Mouse (Mus musculus) hindbrain, embryonic 14.5 days (tissue): ENCODE data around the gene Rbm43. TPM values are rescaled to one million over a fixed set of nuclear protein-coding genes. Genes with fewer than 3 reads are reported as not detected.

ENCODE experiments used
- ATAC-seq: fragments of 200-750 bp; cut with Nextera tagmentation; 2 replicates; pipeline ENCODE4 v1.8.0; 2017; ENCODE audit warnings: moderate number of reproducible peaks, mild to moderate bottlenecking, moderate TSS enrichment, moderate library complexity; ENCODE audit not compliant: low FRiP score
- DNase-seq: peaks from one replicate; pipeline ENCODE4 v3.0.0-alpha.2; 2015; ENCODE audit warnings: low spot score
- H3K27ac ChIP-seq: fragments of 300-500 bp; sonication (generic); 2 replicates; pipeline ENCODE4 v1.5.1; 2014; ENCODE audit warnings: mild to moderate bottlenecking, moderate library complexity
- H3K27me3 ChIP-seq: fragments of 300-500 bp; sonication (generic); 2 replicates; pipeline ENCODE4 v1.6.1; 2014; ENCODE audit warnings: mild to moderate bottlenecking, low read length, mixed read lengths; ENCODE audit not compliant: control insufficient read depth, insufficient read depth
- H3K36me3 ChIP-seq: fragments of 300-500 bp; sonication (generic); replicated peaks from 2 replicates; pipeline ENCODE4 v1.6.1; 2014; ENCODE audit not compliant: control insufficient read depth, insufficient read depth
- H3K4me1 ChIP-seq: fragments of 300-500 bp; sonication (generic); replicated peaks from 2 replicates; pipeline ENCODE4 v1.6.1; 2014; ENCODE audit warnings: antibody characterized with exemption, low read length, mixed read lengths; ENCODE audit not compliant: control insufficient read depth, insufficient read depth
- H3K4me2 ChIP-seq: fragments of 300-500 bp; sonication (generic); replicated peaks from 2 replicates; pipeline ENCODE4 v1.6.1; 2014; ENCODE audit warnings: mild to moderate bottlenecking, moderate library complexity
- H3K4me3 ChIP-seq: fragments of 300-500 bp; sonication (generic); replicated peaks from 2 replicates; pipeline ENCODE4 v1.5.1; 2014; ENCODE audit warnings: mild to moderate bottlenecking, low read length
- H3K9ac ChIP-seq: fragments of 300-500 bp; sonication (generic); 2 replicates; pipeline ENCODE4 v1.6.1; 2014
- H3K9me3 ChIP-seq: fragments of 300-500 bp; sonication (generic); 2 replicates; pipeline ENCODE4 v1.6.1; 2016; ENCODE audit warnings: low read length; ENCODE audit not compliant: control insufficient read depth
- WGBS: fragments of 180-500 bp; shearing (Covaris S2); extraction: QIAGEN DNeasy Blood & Tissue Kit; methylation state at CpG from one replicate; pipeline ENCODE4 v1.1.7; 2014; 5-methylcytosine and 5-hydroxymethylcytosine counted together
- polyA plus RNA-seq: library from polyadenylated mRNA; unstranded; fragments of >200 nt; fragmentation: Nextera tagmentation; extraction: Ambion mirVana; gene quantifications from 2 replicates; pipeline ENCODE4 v1.2.1, GENCODE M21; 2014

Gene Rbm43
- 7.5 and 8.6 TPM in 2 replicates for polyA plus RNA-seq

DNA sequence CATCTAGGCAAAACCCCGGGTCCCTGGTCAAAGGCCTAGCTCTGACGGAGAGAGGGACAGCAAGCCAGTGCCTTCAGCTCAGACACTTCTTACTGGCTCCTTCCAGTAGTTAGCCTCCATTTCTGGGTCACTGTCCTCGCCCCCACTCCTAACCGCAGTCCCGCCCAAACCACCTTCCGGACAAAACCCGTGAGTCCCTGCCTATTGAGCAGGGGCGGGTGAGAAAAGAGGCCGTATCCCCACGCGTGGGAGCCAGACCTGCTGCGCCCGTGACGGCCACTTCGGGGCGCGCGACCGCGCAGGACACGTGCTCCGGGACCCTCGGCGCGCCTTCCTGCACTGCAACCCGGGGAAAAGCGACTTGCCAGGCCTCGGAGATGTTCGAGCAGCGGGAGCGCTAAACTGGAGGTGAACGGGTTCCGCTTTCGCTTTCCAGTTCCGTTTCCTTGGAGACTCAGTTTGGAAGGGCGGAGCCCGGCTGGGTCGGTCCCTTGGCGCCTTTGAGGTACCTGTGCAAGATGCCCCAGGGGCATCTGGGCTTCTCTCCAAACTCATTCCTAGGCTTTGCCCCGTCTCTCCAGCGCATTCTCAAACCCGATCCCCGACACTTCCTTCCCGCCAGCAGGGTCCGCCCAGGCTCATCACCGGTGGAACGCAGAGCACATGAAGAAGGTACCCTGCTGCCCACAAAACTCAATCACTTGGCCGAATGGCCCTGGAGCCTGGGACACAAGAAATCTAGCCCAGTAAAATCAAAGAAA lies at the start of gene Rbm43:
Gene Rbm43, minus strand, starts transcription at position 590 of the 761 bp plus-strand sequence.
- Histone ChIP-seq H3K27ac (no peak within 1 kb of the TSS), H3K4me2 (peak within 1 kb of the TSS; percentile 87), H3K4me3 (peak within 1 kb of the TSS; percentile 45), H3K9ac (peak within 1 kb of the TSS; percentile 60), H3K9me3 (no peaks in the 10 kb centered on the region), H3K36me3 (no peaks in the 10 kb centered on the region), H3K4me1 (no peaks in the 10 kb centered on the region), H3K27me3 (0 out of 2 replicates have a peak, but pooled peaks cover 3% of the 10 kb centered on the region)
- 2% methylated on average over 48 of the region's 48 CpGs for WGBS
- ATAC-seq (peak; percentile 91), DNase-seq (peak; percentile 72)

GRCm38 (mm10) chr2:51982288-51982687 lies 47.3 kb upstream of the Rbm43 start:
- 82% methylated on average over 13 of the region's 13 CpGs for WGBS
- Histone ChIP-seq H3K36me3 (no peaks in the 10 kb centered on the region), H3K9me3 (no peaks in the 10 kb centered on the region), H3K4me1 (peaks cover 5% of the 10 kb centered on the region; the same call in 1 of the 2 replicates), H3K27ac (no peak overlapping the region), H3K9ac (no peak overlapping the region), H3K4me2 (0 out of 2 replicates have a peak overlapping the region, but pooled peaks have one; percentile 4), H3K4me3 (no peak overlapping the region), H3K27me3 (no peaks in the 10 kb centered on the region)
- ATAC-seq: no peak
- DNase-seq: no peak

DNA sequence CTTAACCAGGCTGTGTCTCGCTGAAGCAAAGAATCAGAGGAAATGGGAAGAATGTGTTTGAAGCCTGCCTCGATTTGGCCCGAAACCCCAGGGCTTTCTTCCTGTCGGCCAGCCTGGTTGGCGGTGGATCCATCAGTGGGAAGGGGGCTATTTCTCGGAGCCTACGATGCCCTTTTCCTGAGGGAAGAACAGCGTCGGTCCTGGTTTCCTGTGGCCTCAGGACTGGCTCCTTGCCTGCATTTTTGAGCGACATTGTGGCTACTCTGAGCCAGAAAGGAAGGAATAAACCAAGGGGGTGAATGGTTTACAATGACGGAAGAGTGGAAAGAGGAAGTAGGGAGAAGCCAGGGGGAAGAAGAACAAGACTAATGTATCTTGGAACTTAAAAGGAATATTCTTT lies 46.7 kb upstream of the Rbm43 start:
- Histone ChIP-seq H3K36me3 (no peaks in the 10 kb centered on the region), H3K27me3 (no peaks in the 10 kb centered on the region), H3K9ac (no peak overlapping the region), H3K9me3 (no peaks in the 10 kb centered on the region), H3K4me3 (no peak overlapping the region), H3K4me1 (peaks cover 5% of the 10 kb centered on the region; the same call in 1 of the 2 replicates), H3K27ac (no peak overlapping the region), H3K4me2 (peak overlapping the region; percentile 4; the same call in 1 of the 2 replicates)
- no peak for DNase-seq
- 59% methylated on average over 11 of the region's 11 CpGs for WGBS
- no peak for ATAC-seq

DNA sequence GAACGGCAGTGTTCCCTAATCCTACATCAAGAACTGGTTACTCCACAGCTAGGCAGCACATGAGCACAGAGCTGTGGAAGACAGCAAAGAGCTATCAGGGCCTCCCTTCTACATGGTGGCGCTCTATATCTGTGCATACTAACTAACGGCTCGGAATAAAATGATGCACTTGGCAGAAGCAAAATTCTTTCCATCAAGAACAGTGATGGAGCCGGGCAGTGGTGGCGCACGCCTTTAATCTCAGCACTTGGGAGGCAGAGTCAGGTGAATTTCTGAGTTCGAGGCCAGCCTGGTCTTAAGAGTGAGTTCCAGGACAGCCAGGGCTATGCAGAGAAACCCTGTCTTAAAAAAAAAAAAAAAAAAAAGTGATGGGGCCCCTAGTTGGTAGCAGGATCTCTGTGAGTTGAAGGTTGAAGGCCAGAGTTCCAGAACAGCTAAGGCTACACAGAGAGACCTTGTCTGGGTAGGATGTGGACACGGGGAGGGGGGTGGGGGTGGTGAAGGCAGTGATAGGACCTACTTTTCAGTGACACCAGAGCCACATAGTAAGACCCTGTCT lies 38.5 kb upstream of the Rbm43 start, which contains the start of gene Nmi:
Gene Nmi, minus strand, starts transcription at position 85 of the 559 bp plus-strand sequence.
- Histone ChIP-seq H3K9me3 (no peaks in the 10 kb centered on the region), H3K4me3 (peak within 1 kb of the TSS; percentile 58), H3K4me1 (no peaks in the 10 kb centered on the region; the same call in 1 of the 2 replicates), H3K27me3 (peaks cover 5% of the 10 kb centered on the region; the same call in 1 of the 2 replicates), H3K9ac (peak within 1 kb of the TSS; percentile 62), H3K27ac (peak within 1 kb of the TSS; percentile 54; the same call in 1 of the 2 replicates), H3K36me3 (no peaks in the 10 kb centered on the region), H3K4me2 (peak within 1 kb of the TSS; percentile 95)
- WGBS: 73% methylated on average over 9 of the region's 9 CpGs
- DNase-seq (no peak), ATAC-seq (no peak; the same call in 1 of the 2 replicates)

- H3K4me3 ChIP-seq: peak overlapping the region; percentile 58
- peak; percentile 62; the same call in 1 of the 2 replicates for ATAC-seq
- H3K4me2 ChIP-seq: peak overlapping the region; percentile 95
- H3K27ac ChIP-seq: peak overlapping the region; percentile 54; the same call in 1 of the 2 replicates
- peaks cover 5% of the 10 kb centered on the region; the same call in 1 of the 2 replicates for H3K27me3 ChIP-seq
- peak; percentile 45 for DNase-seq
- no peaks in the 10 kb centered on the region for H3K36me3 ChIP-seq
- no peaks in the 10 kb centered on the region; the same call in 1 of the 2 replicates for H3K4me1 ChIP-seq
- no peaks in the 10 kb centered on the region for H3K9me3 ChIP-seq
- peak overlapping the region; percentile 62 for H3K9ac ChIP-seq
- 4% methylated on average over 39 of the region's 40 CpGs for WGBS
Measured at GRCm38 (mm10) chr2:51972641-51973409, 37.9 kb upstream of the Rbm43 start.

DNA sequence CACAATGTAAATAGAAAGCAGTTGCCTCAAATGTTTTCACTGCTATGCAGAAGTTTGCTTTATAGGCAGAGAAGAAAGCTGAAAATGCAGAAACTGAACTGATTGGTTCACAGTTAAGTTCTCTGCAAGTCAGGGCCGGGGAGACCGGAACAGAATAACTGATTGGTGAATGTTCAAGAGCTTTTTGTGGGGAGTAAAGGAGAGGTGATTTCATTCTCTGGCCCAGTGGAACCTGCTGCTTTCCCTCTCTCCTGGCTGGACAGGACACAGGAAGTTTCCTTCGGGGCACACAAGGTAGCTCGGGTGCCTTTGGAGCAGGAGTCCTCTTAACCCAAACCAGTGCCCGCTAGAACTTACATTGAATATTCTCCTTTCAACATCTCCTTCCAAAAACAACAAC lies 37.2 kb upstream of the Rbm43 start:
- H3K27me3 ChIP-seq: peaks cover 5% of the 10 kb centered on the region; the same call in 1 of the 2 replicates
- peak overlapping the region; percentile 58 for H3K4me3 ChIP-seq
- no peaks in the 10 kb centered on the region; the same call in 1 of the 2 replicates for H3K4me1 ChIP-seq
- DNase-seq (no peak), ATAC-seq (no peak)
- 55% methylated on average over 5 of the region's 5 CpGs for WGBS
- no peak overlapping the region for H3K9ac ChIP-seq
- H3K27ac ChIP-seq: no peak overlapping the region
- peak overlapping the region; percentile 95 for H3K4me2 ChIP-seq
- H3K36me3 ChIP-seq: no peaks in the 10 kb centered on the region
- no peaks in the 10 kb centered on the region for H3K9me3 ChIP-seq

GRCm38 (mm10) chr2:51970897-51971296 lies 35.9 kb upstream of the Rbm43 start:
- H3K27ac ChIP-seq: no peak overlapping the region
- H3K9me3 ChIP-seq: no peaks in the 10 kb centered on the region
- over 99% methylated on average over 4 of the region's 4 CpGs for WGBS
- peaks cover 5% of the 10 kb centered on the region; the same call in 1 of the 2 replicates for H3K27me3 ChIP-seq
- no peak overlapping the region for H3K9ac ChIP-seq
- H3K4me1 ChIP-seq: no peaks in the 10 kb centered on the region; the same call in 1 of the 2 replicates
- H3K36me3 ChIP-seq: no peaks in the 10 kb centered on the region
- no peak overlapping the region for H3K4me3 ChIP-seq
- DNase-seq (no peak), ATAC-seq (no peak)
- H3K4me2 ChIP-seq: no peak overlapping the region

DNA sequence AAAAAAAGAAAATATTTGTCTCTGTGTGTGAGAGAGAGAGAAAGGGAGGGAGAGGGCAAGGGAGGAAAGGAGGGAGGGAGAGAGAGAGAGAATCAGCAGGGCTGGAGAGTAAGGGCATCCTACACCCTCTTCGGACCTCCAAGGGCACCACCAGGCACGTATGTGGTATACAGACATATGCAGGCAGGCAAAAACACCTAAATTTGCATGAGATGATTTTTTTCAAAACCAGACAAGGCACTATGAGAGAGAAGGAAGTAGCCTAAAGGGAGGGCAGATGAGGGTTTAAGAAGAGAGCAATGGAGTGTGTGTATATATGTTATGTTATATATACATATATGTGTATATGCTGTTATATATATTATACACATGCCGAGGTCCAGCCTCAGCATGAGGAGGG lies 32.3 kb upstream of the Rbm43 start:
- ATAC-seq (no peak), DNase-seq (no peak)
- no peaks in the 10 kb centered on the region; the same call in 1 of the 2 replicates for H3K4me1 ChIP-seq
- no peaks in the 10 kb centered on the region for H3K36me3 ChIP-seq
- no peak overlapping the region for H3K4me2 ChIP-seq
- H3K9me3 ChIP-seq: no peaks in the 10 kb centered on the region
- H3K27me3 ChIP-seq: peaks cover 4% of the 10 kb centered on the region; the same call in 1 of the 2 replicates
- 79% methylated on average over 3 of the region's 3 CpGs for WGBS
- no peak overlapping the region for H3K9ac ChIP-seq
- no peak overlapping the region for H3K4me3 ChIP-seq
- H3K27ac ChIP-seq: no peak overlapping the region
